Mouse (Mus musculus) CH12.LX (cell line): ENCODE data around the gene Rwdd2a. TPM values are rescaled to one million over a fixed set of nuclear protein-coding genes. Genes with fewer than 3 reads are reported as not detected.

Experiments
- DNase-seq: peaks from one replicate; pipeline ENCODE4 v3.0.0-alpha.2; 2013; ENCODE audit errors: extremely low read depth
- H3K27ac ChIP-seq: 2 replicates; pipeline ENCODE4 v1.5.1; 2012; ENCODE audit warnings: low read depth, mild to moderate bottlenecking, control low read depth, moderate library complexity; ENCODE audit not compliant: insufficient read depth
- H3K27me3 ChIP-seq: replicated peaks from 2 replicates; pipeline ENCODE3; 2012; ENCODE audit warnings: inconsistent platforms
- H3K36me3 ChIP-seq, 2 experiments: replicated peaks in 1 of 2; 2 replicates each; pipeline versions ENCODE3 to v1.6.1; 2012; ENCODE audit warnings: inconsistent platforms in 1 of 2, low read length in 1 of 2, mild to moderate bottlenecking in 1 of 2, mixed read lengths in 1 of 2, moderate library complexity in 1 of 2; ENCODE audit not compliant: control insufficient read depth in 1 of 2, insufficient read depth in 1 of 2
- H3K4me1 ChIP-seq, 2 experiments: 2 replicates each; pipeline ENCODE4 v1.6.1; 2012; ENCODE audit warnings: inconsistent platforms in 1 of 2, moderate library complexity in 1 of 2; ENCODE audit not compliant: insufficient read depth in 2 of 2, control insufficient read depth in 1 of 2
- H3K4me2 ChIP-seq: 2 replicates; pipeline ENCODE4 v1.6.1; 2012; ENCODE audit warnings: low read depth, mild to moderate bottlenecking, control low read depth; ENCODE audit not compliant: poor library complexity, insufficient read depth, severe bottlenecking
- H3K4me3 ChIP-seq, 3 experiments: fragments of 150-350 bp in 1 of 3; sonication (generic) in 1 of 3; replicated peaks in 1 of 3; 2 replicates each; pipeline versions ENCODE3 to v1.5.1; 2011 to 2012; ENCODE audit warnings: low read depth in 2 of 3, low read length in 2 of 3, mild to moderate bottlenecking in 2 of 3, moderate library complexity in 2 of 3, control low read depth in 1 of 3, improper control_type of control experiment in 1 of 3, inconsistent platforms in 1 of 3, mixed read lengths in 1 of 3; ENCODE audit not compliant: poor library complexity in 1 of 3
- H3K79me2 ChIP-seq: replicated peaks from 2 replicates; pipeline ENCODE4 v1.6.1; 2012; ENCODE audit warnings: mild to moderate bottlenecking, moderate library complexity; ENCODE audit not compliant: control insufficient read depth, poor library complexity, insufficient read depth, severe bottlenecking; ENCODE audit errors: extremely low read depth
- H3K9ac ChIP-seq: 2 replicates; pipeline ENCODE4 v1.6.1; 2012; ENCODE audit warnings: low read depth, mild to moderate bottlenecking, control low read depth, moderate library complexity; ENCODE audit not compliant: insufficient read depth
- H3K9me3 ChIP-seq: replicated peaks from 2 replicates; pipeline ENCODE3; 2012; ENCODE audit warnings: low read length, inconsistent platforms, mixed read lengths
- BHLHE40 ChIP-seq: IDR thresholded peaks from 2 replicates; pipeline ENCODE4 v1.6.1; 2011; ENCODE audit warnings: mild to moderate bottlenecking, low read depth, low read length, improper control_type of control experiment
- CHD1 ChIP-seq: IDR thresholded peaks from 2 replicates; pipeline ENCODE4 v1.6.1; 2012; ENCODE audit warnings: low read depth, low read length, improper control_type of control experiment, inconsistent platforms
- CHD2 ChIP-seq: IDR thresholded peaks from 2 replicates; pipeline ENCODE4 v1.6.1; 2011; ENCODE audit warnings: low read length, improper control_type of control experiment
- CTCF ChIP-seq, 2 experiments: IDR thresholded peaks in 1 of 2; conservative IDR thresholded peaks in 1 of 2; 2 replicates each; pipeline ENCODE4 v1.5.1; 2011 to 2012; ENCODE audit warnings: low read depth in 2 of 2, low read length in 2 of 2, improper control_type of control experiment in 1 of 2, inconsistent platforms in 1 of 2, mild to moderate bottlenecking in 1 of 2, moderate library complexity in 1 of 2
- E2F4 ChIP-seq: IDR thresholded peaks from 2 replicates; pipeline ENCODE4 v1.6.1; 2011; ENCODE audit warnings: low read depth, low read length, improper control_type of control experiment; ENCODE audit not compliant: insufficient replicate concordance
- ELF1 ChIP-seq: IDR thresholded peaks from 2 replicates; pipeline ENCODE4 v1.6.1; 2014; ENCODE audit warnings: low read depth, mild to moderate bottlenecking, inconsistent platforms, low read length, improper control_type of control experiment
- ETS1 ChIP-seq: conservative IDR thresholded peaks from 2 replicates; pipeline ENCODE4 v1.6.1; 2012; ENCODE audit warnings: low read depth, mild to moderate bottlenecking, inconsistent platforms, low read length, improper control_type of control experiment, moderate library complexity
- HCFC1 ChIP-seq: IDR thresholded peaks from 2 replicates; pipeline ENCODE4 v1.6.1; 2012; ENCODE audit warnings: low read depth, mild to moderate bottlenecking, inconsistent platforms, low read length, improper control_type of control experiment
- IRF4 ChIP-seq: IDR thresholded peaks from 2 replicates; pipeline ENCODE4 v1.6.1; 2014; ENCODE audit warnings: low read depth, mild to moderate bottlenecking, inconsistent platforms, low read length, improper control_type of control experiment
- MAX ChIP-seq: IDR thresholded peaks from 2 replicates; pipeline ENCODE4 v1.6.1; 2011; ENCODE audit warnings: low read length, improper control_type of control experiment
- MAZ ChIP-seq: IDR thresholded peaks from 2 replicates; pipeline ENCODE4 v1.6.1; 2012; ENCODE audit warnings: low read depth, mild to moderate bottlenecking, inconsistent platforms, low read length, improper control_type of control experiment, moderate library complexity
- MYC ChIP-seq: IDR thresholded peaks from 2 replicates; pipeline ENCODE4 v1.6.1; 2011; ENCODE audit warnings: low read depth, mild to moderate bottlenecking, improper control_type of control experiment, low read length
- NELFE ChIP-seq: IDR thresholded peaks from 2 replicates; pipeline ENCODE4 v1.6.1; 2011; ENCODE audit warnings: low read depth, low read length, improper control_type of control experiment
- NRF1 ChIP-seq: IDR thresholded peaks from 2 replicates; pipeline ENCODE4 v1.6.1; 2014; ENCODE audit warnings: low read depth, mild to moderate bottlenecking, inconsistent platforms, low read length, improper control_type of control experiment, moderate library complexity
- PAX5 ChIP-seq: IDR thresholded peaks from 2 replicates; pipeline ENCODE4 v1.6.1; 2012; ENCODE audit warnings: low read length, inconsistent platforms, mixed read lengths
- RAD21 ChIP-seq: IDR thresholded peaks from 2 replicates; pipeline ENCODE4 v1.6.1; 2011; ENCODE audit warnings: low read depth, mild to moderate bottlenecking, low read length, improper control_type of control experiment, moderate library complexity
- SIN3A ChIP-seq: IDR thresholded peaks from 2 replicates; pipeline ENCODE4 v1.6.1; 2012; ENCODE audit warnings: low read length, improper control_type of control experiment, inconsistent platforms
- TBP ChIP-seq: conservative IDR thresholded peaks from 2 replicates; pipeline ENCODE4 v1.6.1; 2011; ENCODE audit warnings: low read depth, low read length, improper control_type of control experiment
- UBTF ChIP-seq: IDR thresholded peaks from 2 replicates; pipeline ENCODE4 v1.6.1; 2012; ENCODE audit warnings: low read depth, mild to moderate bottlenecking, inconsistent platforms, low read length, improper control_type of control experiment, moderate library complexity
- USF1 ChIP-seq: IDR thresholded peaks from 2 replicates; pipeline ENCODE4 v1.6.1; 2014; ENCODE audit warnings: low read depth, mild to moderate bottlenecking, inconsistent platforms, low read length, improper control_type of control experiment
- ZC3H11A ChIP-seq: IDR thresholded peaks from 2 replicates; pipeline ENCODE4 v1.6.1; 2012; ENCODE audit warnings: low read depth, mild to moderate bottlenecking, inconsistent platforms, low read length, improper control_type of control experiment
- ZMIZ1 ChIP-seq: IDR thresholded peaks from 2 replicates; pipeline ENCODE4 v1.6.1; 2012; ENCODE audit warnings: low read depth, mild to moderate bottlenecking, inconsistent platforms, low read length, improper control_type of control experiment
- ZNF384 ChIP-seq: IDR thresholded peaks from 2 replicates; pipeline ENCODE4 v1.6.1; 2012; ENCODE audit warnings: low read depth, low read length, improper control_type of control experiment, inconsistent platforms
- dilution Hi-C: fragments of 300-500 bp; cut with MboI; formaldehyde crosslinking; loops from 2 replicates; pipeline ENCODE4 v1.14.3; 2020; ENCODE audit warnings: low sequenced_read_pairs; ENCODE audit not compliant: extremely low pct_unique_long_range_greater_than_20kb, extremely low pct_ligation_motif_present
- in situ Hi-C: fragments of 300-500 bp; cut with MboI; formaldehyde crosslinking; loops from 3 replicates; pipeline ENCODE4 v1.14.3; 2019; ENCODE audit warnings: low sequenced_read_pairs, low pct_ligation_motif_present, low pct_unique_long_range_greater_than_20kb, mixed read lengths
- polyA plus RNA-seq: library from polyadenylated mRNA; unstranded; fragments of >175 nt; gene quantifications from 2 replicates; pipeline ENCODE4 v1.2.1, GENCODE M21; 2012; ENCODE audit warnings: low read depth; ENCODE audit not compliant: insufficient read length
- total RNA-seq, 2 experiments: library from RNA; depleted of rRNA; stranded (reverse); fragments of 300-350 nt in 1 of 2; fragments of >200 nt in 1 of 2; gene quantifications; 2 replicates each; pipeline ENCODE4 v1.2.3; 2012 to 2014

The Rwdd2a gene
- total and polyA plus RNA-seq, 3 experiments: 1.7 to 2.9 (median 2.1) TPM

DNA sequence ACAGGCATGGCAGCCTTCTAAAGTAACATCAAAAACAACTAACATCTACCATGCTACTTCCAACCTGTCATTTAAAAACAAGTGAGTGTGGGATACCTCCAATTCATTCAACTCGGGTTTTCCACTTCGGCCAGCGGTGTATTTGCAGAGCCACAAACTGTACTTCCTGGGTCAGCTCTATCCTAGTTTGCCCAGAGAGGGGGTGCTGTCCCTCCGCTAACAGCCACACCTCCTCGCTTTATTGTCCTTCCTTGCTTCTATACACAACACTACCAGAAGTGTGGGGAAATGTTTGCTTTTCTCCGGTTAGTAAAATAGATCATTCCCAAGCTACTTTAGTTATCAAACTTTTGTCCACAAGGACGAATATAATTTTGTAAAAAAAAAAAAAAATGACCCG, 845 bp upstream of the Rwdd2a start:
- Histone ChIP-seq H3K9ac (peak overlapping the region; percentile 39), H3K9me3 (no peaks in the 10 kb centered on the region), H3K27me3 (no peaks in the 10 kb centered on the region), H3K79me2 (peaks cover 9% of the 10 kb centered on the region), H3K36me3 (peaks cover 16 to 54% of the 10 kb centered on the region in 2 experiments), H3K27ac (no peak overlapping the region), H3K4me3 (peak overlapping the region; percentile 84 to 93 (median 87)), H3K4me2 (peak overlapping the region; percentile 60), H3K4me1 (peaks cover 0 to 26% of the 10 kb centered on the region in 2 experiments; a peak in 2 of 4 replicates)
- dilution Hi-C loops (no loop called here), in situ Hi-C loops (loop anchor here (10.0 to 25.0 kb wide), 2 partner anchors 106 to 834 kb away; partner anchors contain the start of genes Dop1a, Ibtk and Ube2cbp)
- DNase-seq: peak; percentile 21
- TF ChIP-seq ELF1 (peak; percentile 28; the same call in 1 of the 2 replicates), PAX5 (no peak)

DNA sequence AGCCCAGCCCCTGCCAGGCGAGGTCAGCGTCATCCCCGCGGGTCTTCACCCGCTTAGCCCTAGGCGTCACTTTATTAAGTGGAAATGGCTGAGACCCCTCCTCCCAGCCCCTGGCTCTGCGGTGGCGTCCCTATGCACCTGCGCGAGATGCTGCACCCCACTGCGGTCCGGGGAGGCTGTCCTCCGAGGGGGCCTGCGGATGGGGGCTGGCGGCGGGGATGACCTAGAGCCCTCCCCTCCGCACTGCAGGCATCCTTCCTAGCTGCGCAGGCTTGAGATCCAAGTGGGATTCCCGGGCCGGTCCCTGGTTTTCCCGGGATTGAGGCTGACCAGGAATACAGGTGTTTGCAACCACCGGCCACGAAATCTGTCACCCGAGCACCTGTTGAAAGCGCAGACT, 405 bp downstream of the Rwdd2a start:
- H3K9ac ChIP-seq: peak overlapping the region; percentile 48
- H3K4me3 ChIP-seq: peak overlapping the region; percentile 67 to 84 (median 78)
- H3K36me3 ChIP-seq: peaks cover 12 to 51% of the 10 kb centered on the region in 2 experiments
- peaks cover 9% of the 10 kb centered on the region for H3K79me2 ChIP-seq
- H3K4me1 ChIP-seq: peaks cover 0 to 26% of the 10 kb centered on the region in 2 experiments; a peak in 2 of 4 replicates
- TF ChIP-seq ZC3H11A: no peak
- TF ChIP-seq CHD2: no peak
- no peak for TF ChIP-seq MAX
- no peak for TF ChIP-seq CTCF (conservative IDR thresholded peaks at IDR 0.05 in 1 of 2, IDR thresholded peaks at IDR 0.05 in 1 of 2; ENCODE audit: low read depth in 2 of 2, low read length in 2 of 2)
- no peak for TF ChIP-seq ELF1
- TF ChIP-seq ZMIZ1: 0 out of 2 replicates have a peak, but pooled peaks have one; percentile 2
- no peak for TF ChIP-seq MYC
- no peak for TF ChIP-seq HCFC1
- dilution Hi-C loops: no loop called here
- in situ Hi-C loops: loop anchor here (10.0 to 25.0 kb wide), 2 partner anchors 107 to 835 kb away; partner anchors contain the start of genes Dop1a, Ibtk and Ube2cbp
- no peak for DNase-seq
- H3K27me3 ChIP-seq: no peaks in the 10 kb centered on the region
- no peaks in the 10 kb centered on the region for H3K9me3 ChIP-seq
- H3K27ac ChIP-seq: no peak overlapping the region
- H3K4me2 ChIP-seq: peak overlapping the region; percentile 90

DNA sequence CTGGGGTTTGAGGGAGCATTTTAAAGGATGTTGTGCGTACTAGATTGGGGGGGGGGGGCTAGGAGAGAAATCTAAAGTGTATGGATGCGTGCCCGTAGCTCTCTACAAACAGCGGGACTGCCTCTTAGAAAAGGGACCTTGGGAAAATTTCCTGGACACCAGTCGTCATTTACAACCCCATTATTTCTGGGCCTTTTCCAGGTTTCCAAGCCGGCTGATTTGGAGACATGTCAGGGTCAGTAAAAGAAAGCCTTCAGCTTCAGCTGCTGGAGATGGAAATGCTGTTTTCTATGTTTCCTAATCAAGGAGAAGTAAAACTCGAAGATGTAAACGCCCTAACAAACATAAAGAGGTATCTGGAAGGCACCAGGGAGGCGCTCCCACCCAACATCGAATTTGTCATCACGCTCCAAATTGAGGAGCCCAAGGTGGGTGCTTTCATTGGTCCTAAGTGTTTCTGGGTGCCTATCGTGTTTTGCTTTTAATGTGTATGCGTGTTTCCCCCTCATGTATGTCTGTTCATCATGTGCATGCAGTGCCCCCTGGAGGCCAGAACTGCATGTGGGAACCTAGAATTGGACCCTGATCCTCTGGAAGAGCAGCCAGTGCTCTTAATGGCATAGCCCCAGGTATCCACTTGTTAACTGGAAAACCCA, 973 bp downstream of the Rwdd2a start:
- in situ Hi-C loops: loop anchor here (10.0 to 25.0 kb wide), 2 partner anchors 108 to 835 kb away; partner anchors contain the start of genes Dop1a, Ibtk and Ube2cbp
- dilution Hi-C loops: no loop called here
- Histone ChIP-seq H3K27me3 (no peaks in the 10 kb centered on the region), H3K9ac (peak overlapping the region; percentile 48; the same call in 1 of the 2 replicates), H3K27ac (no peak overlapping the region), H3K4me2 (peak overlapping the region; percentile 90), H3K4me1 (peaks cover 0 to 26% of the 10 kb centered on the region in 2 experiments; a peak in 2 of 4 replicates), H3K9me3 (no peaks in the 10 kb centered on the region), H3K36me3 (peaks cover 12 to 51% of the 10 kb centered on the region in 2 experiments), H3K79me2 (peaks cover 9% of the 10 kb centered on the region), H3K4me3 (peak overlapping the region in 2 of 3 experiments; percentile 78 to 84)
- peak; percentile 82 for DNase-seq
- no peak for TF ChIP-seq UBTF
- TF ChIP-seq USF1: no peak
- no peak for TF ChIP-seq BHLHE40
- TF ChIP-seq RAD21: peak; percentile 67
- TF ChIP-seq IRF4: no peak; the same call in 1 of the 2 replicates
- TF ChIP-seq ZNF384: no peak
- no peak for TF ChIP-seq MAZ
- no peak for TF ChIP-seq HCFC1
- TF ChIP-seq SIN3A: peak; percentile 22; the same call in 1 of the 2 replicates
- peak; percentile 59; the same call in 1 of the 2 replicates for TF ChIP-seq MYC
- TF ChIP-seq CHD1: no peak
- no peak for TF ChIP-seq CHD2
- no peak for TF ChIP-seq TBP
- TF ChIP-seq NELFE: no peak
- TF ChIP-seq NRF1: no peak
- no peak for TF ChIP-seq E2F4
- no peak for TF ChIP-seq ETS1
